Mouse (Mus musculus): Measurements from ENCODE around the gene Mocs2. TPM values are rescaled to one million over a fixed set of nuclear protein-coding genes. Genes with fewer than 3 reads are reported as not detected.

Gene Mocs2
- polyA plus RNA-seq, 1 experiment from 2014 or later: 119 TPM

GRCm38 (mm10) chr13:114856269-114856627 lies 38.2 kb downstream of the Mocs2 start:
- no peaks in the 10 kb centered on the region for H3K4me1 ChIP-seq (ENCODE audit: control insufficient read depth, insufficient read depth, low read length)
- 35% methylated on average over 7 of the region's 7 CpGs for WGBS
- no peak overlapping the region for H3K27ac ChIP-seq (replicated peaks; ENCODE audit: low read depth, low read length)
- H3K27me3 ChIP-seq (ENCODE audit: control insufficient read depth, insufficient read depth, low read length): no peaks in the 10 kb centered on the region
- DNase-seq (peak; percentile 32), ATAC-seq (ENCODE audit: low FRiP score, low TSS enrichment) (no peak)
- H3K9me3 ChIP-seq (ENCODE audit: control insufficient read depth, low read length): no peaks in the 10 kb centered on the region
- no peak overlapping the region for H3K4me3 ChIP-seq (replicated peaks; ENCODE audit: low read depth, low read length)
- peak overlapping the region; percentile 40 for H3K4me2 ChIP-seq (ENCODE audit: low read length)
- no peak overlapping the region for H3K9ac ChIP-seq (replicated peaks; ENCODE audit: low read length)
- H3K36me3 ChIP-seq (ENCODE audit: control insufficient read depth, insufficient read depth, low read length): no peaks in the 10 kb centered on the region

DNA sequence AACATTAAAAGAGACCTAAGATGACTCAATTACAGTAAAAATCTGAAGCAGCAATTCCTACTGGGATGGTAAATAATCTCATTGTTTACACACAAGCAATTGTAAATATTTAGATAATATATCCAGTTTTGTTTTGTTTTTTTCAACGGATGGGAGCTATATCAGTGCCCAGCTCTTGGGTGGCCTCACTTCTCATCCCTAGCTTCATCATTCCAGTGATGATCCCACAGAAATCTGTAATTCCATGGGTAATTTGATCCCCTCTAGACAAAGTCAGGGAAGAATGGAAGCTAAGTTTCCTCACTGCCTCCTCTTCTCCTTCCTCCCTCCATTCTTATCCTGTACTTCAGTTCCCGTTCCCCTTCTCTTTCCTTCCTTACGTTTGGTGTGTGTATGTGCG lies 39.5 kb downstream of the Mocs2 start:
- H3K36me3 ChIP-seq (ENCODE audit: control insufficient read depth, insufficient read depth, low read length): no peaks in the 10 kb centered on the region
- 94% methylated on average over 4 of the region's 4 CpGs for WGBS
- no peaks in the 10 kb centered on the region for H3K9me3 ChIP-seq (ENCODE audit: control insufficient read depth, low read length)
- no peaks in the 10 kb centered on the region for H3K27me3 ChIP-seq (ENCODE audit: control insufficient read depth, insufficient read depth, low read length)
- ATAC-seq (ENCODE audit: low FRiP score, low TSS enrichment): no peak
- no peaks in the 10 kb centered on the region for H3K4me1 ChIP-seq (ENCODE audit: control insufficient read depth, insufficient read depth, low read length)
- H3K27ac ChIP-seq (replicated peaks; ENCODE audit: low read depth, low read length): no peak overlapping the region
- no peak overlapping the region for H3K4me3 ChIP-seq (replicated peaks; ENCODE audit: low read depth, low read length)
- no peak overlapping the region for H3K4me2 ChIP-seq (ENCODE audit: low read length)
- no peak overlapping the region for H3K9ac ChIP-seq (replicated peaks; ENCODE audit: low read length)
- no peak for DNase-seq

DNA sequence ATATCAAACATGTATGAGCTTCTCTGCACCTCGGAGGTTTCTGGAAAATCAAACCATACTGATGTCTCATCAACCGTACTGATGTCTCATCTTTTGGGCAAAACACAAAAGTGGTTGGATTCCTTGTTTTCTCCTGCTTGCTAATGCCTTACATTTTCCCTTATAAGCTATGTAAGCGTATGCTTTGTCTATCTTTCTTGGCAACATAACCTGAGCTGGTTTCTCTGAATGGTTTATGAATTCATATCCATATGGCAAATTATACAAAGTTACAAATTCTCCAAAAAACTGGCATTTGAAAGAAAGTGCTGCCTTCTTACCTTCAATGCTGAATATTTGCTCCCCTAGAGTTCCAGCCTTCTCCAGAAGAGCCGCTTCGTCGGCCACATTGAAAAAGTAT lies 56.7 kb downstream of the Mocs2 start:
- H3K4me1 ChIP-seq (ENCODE audit: control insufficient read depth, insufficient read depth, low read length): no peaks in the 10 kb centered on the region
- H3K27me3 ChIP-seq (ENCODE audit: control insufficient read depth, insufficient read depth, low read length): no peaks in the 10 kb centered on the region
- ATAC-seq (ENCODE audit: low FRiP score, low TSS enrichment) (no peak), DNase-seq (no peak)
- 98% methylated on average over 6 of the region's 6 CpGs for WGBS
- no peaks in the 10 kb centered on the region for H3K36me3 ChIP-seq (ENCODE audit: control insufficient read depth, insufficient read depth, low read length)
- H3K4me3 ChIP-seq (replicated peaks; ENCODE audit: low read depth, low read length): no peak overlapping the region
- no peak overlapping the region for H3K27ac ChIP-seq (replicated peaks; ENCODE audit: low read depth, low read length)
- no peaks in the 10 kb centered on the region for H3K9me3 ChIP-seq (ENCODE audit: control insufficient read depth, low read length)
- no peak overlapping the region for H3K9ac ChIP-seq (replicated peaks; ENCODE audit: low read length)
- H3K4me2 ChIP-seq (ENCODE audit: low read length): no peak overlapping the region

DNA sequence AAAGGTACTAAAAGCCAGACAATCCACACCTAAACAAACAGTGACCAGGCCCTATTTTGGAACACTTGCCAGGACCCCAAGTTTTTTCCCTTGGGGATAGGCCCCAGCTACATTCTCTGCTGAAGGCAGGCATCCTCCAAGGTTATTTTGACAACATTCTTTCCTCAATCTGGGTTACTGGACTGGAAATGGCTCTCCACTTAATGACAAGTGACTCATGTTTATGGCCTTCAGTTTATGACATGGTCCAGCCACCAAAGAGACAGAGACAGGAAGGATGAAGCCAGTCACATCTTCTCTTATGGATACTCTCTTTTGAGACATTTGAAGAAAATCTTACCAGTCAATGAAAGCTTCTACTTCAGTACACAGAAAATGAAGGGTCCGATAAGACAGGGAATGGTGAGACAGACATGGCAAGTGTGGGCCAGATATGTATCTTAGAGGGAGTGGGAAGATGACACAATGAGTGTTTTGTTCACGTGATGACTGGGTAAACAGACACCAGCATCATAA lies 58.0 kb downstream of the Mocs2 start:
- Histone ChIP-seq H3K27ac (replicated peaks; ENCODE audit: low read depth, low read length) (no peak overlapping the region), H3K36me3 (ENCODE audit: control insufficient read depth, insufficient read depth, low read length) (no peaks in the 10 kb centered on the region), H3K27me3 (ENCODE audit: control insufficient read depth, insufficient read depth, low read length) (no peaks in the 10 kb centered on the region), H3K9me3 (ENCODE audit: control insufficient read depth, low read length) (no peaks in the 10 kb centered on the region), H3K4me2 (ENCODE audit: low read length) (no peak overlapping the region), H3K4me3 (replicated peaks; ENCODE audit: low read depth, low read length) (no peak overlapping the region), H3K9ac (replicated peaks; ENCODE audit: low read length) (no peak overlapping the region), H3K4me1 (ENCODE audit: control insufficient read depth, insufficient read depth, low read length) (no peaks in the 10 kb centered on the region)
- no peak for ATAC-seq (ENCODE audit: low FRiP score, low TSS enrichment)
- WGBS: 86% methylated on average over 2 of the region's 2 CpGs
- no peak for DNase-seq

DNA sequence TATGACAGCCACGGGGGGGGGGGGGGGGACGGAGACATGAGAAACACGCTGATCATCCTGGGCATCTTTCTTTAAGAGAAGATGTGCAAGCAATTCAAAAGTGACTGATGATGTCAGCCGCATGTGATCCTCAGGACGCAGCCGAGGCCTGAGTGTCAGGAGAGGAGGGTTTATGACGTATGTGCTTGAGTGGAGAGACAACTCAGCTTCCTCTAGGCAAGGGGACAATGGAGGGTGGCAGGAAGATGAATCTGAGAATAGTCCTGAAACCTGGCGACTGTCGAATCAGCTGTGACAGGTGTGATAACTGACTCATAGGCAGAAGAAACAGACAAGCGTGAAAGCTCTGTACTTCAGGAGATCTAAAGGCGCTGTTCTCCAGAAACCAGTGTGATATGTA lies 60.6 kb downstream of the Mocs2 start:
- ATAC-seq (ENCODE audit: low FRiP score, low TSS enrichment) (no peak), DNase-seq (no peak)
- H3K36me3 ChIP-seq (ENCODE audit: control insufficient read depth, insufficient read depth, low read length): no peaks in the 10 kb centered on the region
- WGBS: 86% methylated on average over 11 of the region's 11 CpGs
- no peak overlapping the region for H3K9ac ChIP-seq (replicated peaks; ENCODE audit: low read length)
- no peak overlapping the region for H3K4me2 ChIP-seq (ENCODE audit: low read length)
- no peak overlapping the region for H3K4me3 ChIP-seq (replicated peaks; ENCODE audit: low read depth, low read length)
- H3K4me1 ChIP-seq (ENCODE audit: control insufficient read depth, insufficient read depth, low read length): no peaks in the 10 kb centered on the region
- no peak overlapping the region for H3K27ac ChIP-seq (replicated peaks; ENCODE audit: low read depth, low read length)
- no peaks in the 10 kb centered on the region for H3K9me3 ChIP-seq (ENCODE audit: control insufficient read depth, low read length)
- H3K27me3 ChIP-seq (ENCODE audit: control insufficient read depth, insufficient read depth, low read length): no peaks in the 10 kb centered on the region

Other genes starting within 250 kb of the Mocs2 start
- 1.2 and 2.1 TPM in 2 replicates for gene Itga2, start 113.9 kb downstream of the Mocs2 start, polyA plus RNA-seq (2014; fragmentation: Nextera tagmentation; extraction: Ambion mirVana)

All from midbrain, embryonic 14.5 days (tissue).